Mouse (Mus musculus) thymus, adult 2 months (tissue): Measurements from ENCODE around the gene Esyt3.

Experiments used
- CTCF ChIP-seq: fragments of 200-500 bp; IDR thresholded peaks from 2 replicates; pipeline ENCODE4 v1.5.1; 2012; ENCODE audit warnings: mild to moderate bottlenecking, control low read depth, low read length, moderate library complexity, borderline replicate concordance; ENCODE audit not compliant: control insufficient read depth, poor library complexity, insufficient read depth; ENCODE audit errors: extremely low read depth
- POLR2A ChIP-seq: fragments of 200-500 bp; IDR thresholded peaks from 2 replicates; pipeline ENCODE4 v1.6.1; 2012; ENCODE audit warnings: mild to moderate bottlenecking, low read length, control low read depth, moderate library complexity; ENCODE audit not compliant: control insufficient read depth, poor library complexity, insufficient read depth; ENCODE audit errors: extremely low read depth

GRCm38 (mm10) chr9:99388078-99388477 is 29.7 kb upstream of the Esyt3 start:
- TF ChIP-seq CTCF = no peak
- no peak for TF ChIP-seq POLR2A
